Mouse (Mus musculus) liver, postnatal 0 days (tissue): ENCODE measurements around the gene Cul9. TPM values are rescaled to one million over a fixed set of nuclear protein-coding genes. Genes with fewer than 3 reads are reported as not detected.

Experiments used
- ATAC-seq: fragments of 200-750 bp; cut with Nextera tagmentation; 2 replicates; pipeline ENCODE4 v1.8.0; 2017; ENCODE audit warnings: mild to moderate bottlenecking, moderate library complexity
- DNase-seq: peaks from one replicate; pipeline ENCODE4 v3.0.0-alpha.2; 2016
- H3K27ac ChIP-seq: fragments of 300-500 bp; sonication (generic); 2 replicates; pipeline ENCODE4 v1.5.1; 2014; ENCODE audit warnings: antibody characterized with exemption, moderate library complexity, mild to moderate bottlenecking, low read depth
- H3K27me3 ChIP-seq: fragments of 300-500 bp; sonication (generic); 2 replicates; pipeline ENCODE4 v1.6.1; 2014; ENCODE audit warnings: low read length, control low read depth, mixed read lengths; ENCODE audit not compliant: insufficient read depth
- H3K36me3 ChIP-seq: fragments of 300-500 bp; sonication (generic); replicated peaks from 2 replicates; pipeline ENCODE4 v1.6.1; 2014; ENCODE audit warnings: mild to moderate bottlenecking, control low read depth, low read length, moderate library complexity, mixed read lengths; ENCODE audit not compliant: insufficient read depth
- H3K4me1 ChIP-seq: fragments of 300-500 bp; sonication (generic); 2 replicates; pipeline ENCODE4 v1.6.1; 2014; ENCODE audit warnings: antibody characterized with exemption, mild to moderate bottlenecking, control low read depth; ENCODE audit not compliant: insufficient read depth
- H3K4me2 ChIP-seq: fragments of 300-500 bp; sonication (generic); 2 replicates; pipeline ENCODE4 v1.6.1; 2014; ENCODE audit warnings: low read depth, mild to moderate bottlenecking, low read length, moderate library complexity, mixed read lengths
- H3K4me3 ChIP-seq: fragments of 300-500 bp; sonication (generic); 2 replicates; pipeline ENCODE4 v1.5.1; 2014; ENCODE audit warnings: low read depth, low read length
- H3K9ac ChIP-seq: fragments of 300-500 bp; sonication (generic); replicated peaks from 2 replicates; pipeline ENCODE4 v1.6.1; 2014; ENCODE audit warnings: mild to moderate bottlenecking, moderate library complexity
- H3K9me3 ChIP-seq: fragments of 300-500 bp; sonication (generic); 2 replicates; pipeline ENCODE4 v1.6.1; 2016; ENCODE audit warnings: mild to moderate bottlenecking, control low read depth, low read length, mixed read lengths
- CTCF ChIP-seq: sonication (generic); IDR thresholded peaks from 2 replicates; pipeline ENCODE4 v1.5.1; 2016; ENCODE audit warnings: antibody characterized with exemption, low read depth
- EP300 ChIP-seq: IDR thresholded peaks from 2 replicates; pipeline ENCODE4 v1.6.1; 2016; ENCODE audit warnings: antibody characterized with exemption, low read depth, mild to moderate bottlenecking
- WGBS: fragments of 180-500 bp; shearing (Covaris S2); extraction: QIAGEN DNeasy Blood & Tissue Kit; methylation state at CpG from one replicate; pipeline ENCODE4 v1.1.7; 2014; ENCODE audit not compliant: insufficient replicate concordance; 5-methylcytosine and 5-hydroxymethylcytosine counted together
- polyA plus RNA-seq: library from polyadenylated mRNA; unstranded; fragments of >200 nt; fragmentation: Nextera tagmentation; extraction: Ambion mirVana; gene quantifications from 2 replicates; pipeline ENCODE4 v1.2.1, GENCODE M21; 2015

Gene Cul9
- polyA plus RNA-seq, 1 experiment from 2014 or later: 1.0 TPM

- peak within 1 kb of the TSS; percentile 99 for H3K9ac ChIP-seq
- peak within 1 kb of the TSS; percentile 97 for H3K4me3 ChIP-seq
- ATAC-seq: peak; percentile 96
- under 1% methylated on average over 79 of the region's 87 CpGs for WGBS
- H3K9me3 ChIP-seq: no peaks in the 10 kb centered on the region
- DNase-seq: peak; percentile 96
- H3K36me3 ChIP-seq: peaks cover 15% of the 10 kb centered on the region
- no peaks in the 10 kb centered on the region for H3K27me3 ChIP-seq
- peak within 1 kb of the TSS; percentile 87 for H3K27ac ChIP-seq
- H3K4me2 ChIP-seq: peak within 1 kb of the TSS; percentile 98
- peak; percentile 42 for TF ChIP-seq CTCF
- TF ChIP-seq EP300: peak; percentile 61; the same call in 1 of the 2 replicates
- H3K4me1 ChIP-seq: peaks cover 27% of the 10 kb centered on the region
Measured at GRCm38 (mm10) chr17:46555673-46556583, 9.7 kb upstream of the Cul9 start, which contains the start of gene Srf. TSS of gene Srf (minus strand) at chr17:46556175.

- under 1% methylated on average over 64 of the region's 75 CpGs for WGBS
- TF ChIP-seq EP300 (no peak), CTCF (no peak)
- peaks cover 27% of the 10 kb centered on the region for H3K4me1 ChIP-seq
- H3K27ac ChIP-seq: peak overlapping the region; percentile 87
- ATAC-seq: peak; percentile 10; the same call in 1 of the 2 replicates
- DNase-seq: peak; percentile 63
- H3K4me2 ChIP-seq: peak overlapping the region; percentile 98
- H3K9ac ChIP-seq: peak overlapping the region; percentile 99
- peak overlapping the region; percentile 97 for H3K4me3 ChIP-seq
- H3K27me3 ChIP-seq: no peaks in the 10 kb centered on the region
- H3K36me3 ChIP-seq: peaks cover 23% of the 10 kb centered on the region
- H3K9me3 ChIP-seq: no peaks in the 10 kb centered on the region
Measured at GRCm38 (mm10) chr17:46554977-46555672, 8.9 kb upstream of the Cul9 start.

- peak overlapping the region; percentile 99 for H3K9ac ChIP-seq
- WGBS: 1% methylated on average over 11 of the region's 11 CpGs
- H3K4me1 ChIP-seq: peaks cover 27% of the 10 kb centered on the region
- DNase-seq (no peak), ATAC-seq (no peak)
- H3K36me3 ChIP-seq: peaks cover 27% of the 10 kb centered on the region
- H3K4me2 ChIP-seq: peak overlapping the region; percentile 98
- H3K9me3 ChIP-seq: no peaks in the 10 kb centered on the region
- TF ChIP-seq EP300: no peak
- no peak for TF ChIP-seq CTCF
- H3K27me3 ChIP-seq: no peaks in the 10 kb centered on the region
- peak overlapping the region; percentile 87; the same call in 1 of the 2 replicates for H3K27ac ChIP-seq
- H3K4me3 ChIP-seq: peak overlapping the region; percentile 97
Measured at GRCm38 (mm10) chr17:46554646-46554976, 8.4 kb upstream of the Cul9 start.

- TF ChIP-seq EP300 (no peak), CTCF (no peak)
- Histone ChIP-seq H3K9ac (peak overlapping the region; percentile 13; the same call in 1 of the 2 replicates), H3K4me2 (peak overlapping the region; percentile 98), H3K27ac (no peak overlapping the region), H3K36me3 (peaks cover 32% of the 10 kb centered on the region), H3K4me1 (peaks cover 27% of the 10 kb centered on the region), H3K27me3 (no peaks in the 10 kb centered on the region), H3K9me3 (no peaks in the 10 kb centered on the region), H3K4me3 (peak overlapping the region; percentile 97; the same call in 1 of the 2 replicates)
- ATAC-seq: no peak
- no peak for DNase-seq
- 68% methylated on average over 3 of the region's 3 CpGs for WGBS
Measured at GRCm38 (mm10) chr17:46553926-46554325, 7.7 kb upstream of the Cul9 start.

GRCm38 (mm10) chr17:46553469-46553868, 7.3 kb upstream of the Cul9 start:
- DNase-seq (no peak), ATAC-seq (no peak)
- Histone ChIP-seq H3K27ac (no peak overlapping the region), H3K4me1 (peaks cover 27% of the 10 kb centered on the region), H3K27me3 (no peaks in the 10 kb centered on the region), H3K9ac (no peak overlapping the region), H3K9me3 (no peaks in the 10 kb centered on the region), H3K4me2 (peak overlapping the region; percentile 98), H3K4me3 (no peak overlapping the region), H3K36me3 (peaks cover 36% of the 10 kb centered on the region)
- TF ChIP-seq EP300 (no peak), CTCF (no peak)
- WGBS: 78% methylated on average over 11 of the region's 11 CpGs

GRCm38 (mm10) chr17:46552841-46553423, 6.7 kb upstream of the Cul9 start:
- no peak overlapping the region for H3K4me3 ChIP-seq
- peak overlapping the region; percentile 98 for H3K4me2 ChIP-seq
- H3K9ac ChIP-seq: no peak overlapping the region
- peak; percentile 68 for DNase-seq
- peaks cover 36% of the 10 kb centered on the region for H3K36me3 ChIP-seq
- no peaks in the 10 kb centered on the region for H3K9me3 ChIP-seq
- peak; percentile 23 for ATAC-seq
- WGBS: 36% methylated on average over 24 of the region's 24 CpGs
- H3K27me3 ChIP-seq: no peaks in the 10 kb centered on the region
- TF ChIP-seq EP300: no peak
- no peak for TF ChIP-seq CTCF
- H3K27ac ChIP-seq: 0 out of 2 replicates have a peak overlapping the region, but pooled peaks have one; percentile 57
- H3K4me1 ChIP-seq: peaks cover 27% of the 10 kb centered on the region
